Mouse (Mus musculus): ENCODE measurements around the gene 3110021N24Rik. TPM values are rescaled to one million over a fixed set of nuclear protein-coding genes. Genes with fewer than 3 reads are reported as not detected.
"Not testable (repeated sequence)": the region's sequence is repeated elsewhere in the genome, so short reads cannot be mapped to it uniquely, and the experiment has no call there.

The 3110021N24Rik gene
- 1 to 10 TPM in 1 of 2 experiments, under 1 TPM in 1; 0.59 to 1.2 TPM for total RNA-seq (2021)
- long read RNA-seq, experiment 1, partial matches to known transcripts, result 0 of 4 reads
- long read RNA-seq, experiment 1, other reads (novel, unspliced or antisense), result 4 of 4 reads
- long read RNA-seq, experiment 2, partial matches to known transcripts, result 0 of 3 reads
- long read RNA-seq, experiment 2, other reads (novel, unspliced or antisense), result 3 of 3 reads

- DNase-seq, result no peak
Observed at GRCm38 (mm10) chr4:108719349-108719748, at the start of gene 3110021N24Rik. 3110021N24Rik (plus strand) TSS chr4:108719649.

GRCm38 (mm10) chr4:108686156-108686555, 33.3 kb upstream of the 3110021N24Rik start:
- no peak for DNase-seq

- DNase-seq, result not testable (repeated sequence)
Observed at GRCm38 (mm10) chr4:108687098-108687497, 32.4 kb upstream of the 3110021N24Rik start.

- no peak for DNase-seq
Observed at GRCm38 (mm10) chr4:108690479-108690878, 29.0 kb upstream of the 3110021N24Rik start.

GRCm38 (mm10) chr4:108691469-108691868, 28.0 kb upstream of the 3110021N24Rik start:
- no peak for DNase-seq

- DNase-seq, result no peak
Observed at GRCm38 (mm10) chr4:108696934-108697333, 22.5 kb upstream of the 3110021N24Rik start.

- no peak for DNase-seq
Observed at GRCm38 (mm10) chr4:108708209-108708608, 11.2 kb upstream of the 3110021N24Rik start.

GRCm38 (mm10) chr4:108721245-108721784, 1.9 kb downstream of the 3110021N24Rik start:
- DNase-seq, result no peak

- no peak for DNase-seq
Observed at GRCm38 (mm10) chr4:108724102-108724501, 4.7 kb downstream of the 3110021N24Rik start.

- no peak for DNase-seq
Observed at GRCm38 (mm10) chr4:108730450-108730849, 11.0 kb downstream of the 3110021N24Rik start.

- no peak for DNase-seq
Observed at GRCm38 (mm10) chr4:108731582-108731981, 12.1 kb downstream of the 3110021N24Rik start.

- no peak for DNase-seq
Observed at GRCm38 (mm10) chr4:108746160-108746873, 26.9 kb downstream of the 3110021N24Rik start.

- no peak for DNase-seq
Observed at GRCm38 (mm10) chr4:108759583-108759982, 40.1 kb downstream of the 3110021N24Rik start.

GRCm38 (mm10) chr4:108768527-108768926, 49.1 kb downstream of the 3110021N24Rik start:
- no peak for DNase-seq

GRCm38 (mm10) chr4:108779763-108780056, 60.3 kb downstream of the 3110021N24Rik start:
- no peak for DNase-seq

GRCm38 (mm10) chr4:108780057-108780863, 60.8 kb downstream of the 3110021N24Rik start, which contains the start of gene Zfyve9:
Zfyve9 (minus strand) TSS chr4:108780798.
- DNase-seq, result peak; percentile 85

GRCm38 (mm10) chr4:108780864-108781205, 61.4 kb downstream of the 3110021N24Rik start:
- DNase-seq, result no peak

GRCm38 (mm10) chr4:108781596-108781995, 62.1 kb downstream of the 3110021N24Rik start:
- DNase-seq, result no peak

- DNase-seq, result no peak
Observed at GRCm38 (mm10) chr4:108782421-108783085, 63.1 kb downstream of the 3110021N24Rik start.

GRCm38 (mm10) chr4:108789258-108789936, 69.9 kb downstream of the 3110021N24Rik start:
- no peak for DNase-seq

GRCm38 (mm10) chr4:108790507-108790906, 71.1 kb downstream of the 3110021N24Rik start:
- DNase-seq, result no peak

GRCm38 (mm10) chr4:108793941-108794340, 74.5 kb downstream of the 3110021N24Rik start:
- no peak for DNase-seq

All from gastrocnemius, postnatal 25 days (tissue).